Mouse (Mus musculus) lung, adult 2 months (tissue): ENCODE measurements at regions not wholly inside any gene's neighbourhood (a gene's known extent, or its start where the extent isn't known, plus 50 kb on each side); places are given as distances from the start of the nearest gene placed in this dataset.

Experiments
- CTCF ChIP-seq: fragments of 200-500 bp; IDR thresholded peaks from 2 replicates; pipeline ENCODE4 v1.5.1; 2011; ENCODE audit warnings: mild to moderate bottlenecking, low read length, control low read depth; ENCODE audit not compliant: insufficient read depth
- POLR2A ChIP-seq: fragments of 200-500 bp; IDR thresholded peaks from 2 replicates; pipeline ENCODE4 v1.6.1; 2011; ENCODE audit warnings: low read depth, mild to moderate bottlenecking, control low read depth, low read length, borderline replicate concordance; ENCODE audit errors: extremely low read depth

GRCm38 (mm10) chr3:149157381-149157780, 167.0 kb upstream of the Adgrl2 start:
- TF ChIP-seq CTCF = no peak
- TF ChIP-seq POLR2A = no peak
